Mouse (Mus musculus) CH12.LX (cell line): Measurements from ENCODE around the gene Dglucy. TPM values are rescaled to one million over a fixed set of nuclear protein-coding genes. Genes with fewer than 3 reads are reported as not detected.

Experiments used
- DNase-seq: peaks from one replicate; pipeline ENCODE4 v3.0.0-alpha.2; 2013; ENCODE audit errors: extremely low read depth
- H3K27ac ChIP-seq: 2 replicates; pipeline ENCODE4 v1.5.1; 2012; ENCODE audit warnings: low read depth, mild to moderate bottlenecking, control low read depth, moderate library complexity; ENCODE audit not compliant: insufficient read depth
- H3K27me3 ChIP-seq: replicated peaks from 2 replicates; pipeline ENCODE3; 2012; ENCODE audit warnings: inconsistent platforms
- H3K36me3 ChIP-seq, 2 experiments: replicated peaks in 1 of 2; 2 replicates each; pipeline versions ENCODE3 to v1.6.1; 2012; ENCODE audit warnings: inconsistent platforms in 1 of 2, low read length in 1 of 2, mild to moderate bottlenecking in 1 of 2, mixed read lengths in 1 of 2, moderate library complexity in 1 of 2; ENCODE audit not compliant: control insufficient read depth in 1 of 2, insufficient read depth in 1 of 2
- H3K4me1 ChIP-seq, 2 experiments: 2 replicates each; pipeline ENCODE4 v1.6.1; 2012; ENCODE audit warnings: inconsistent platforms in 1 of 2, moderate library complexity in 1 of 2; ENCODE audit not compliant: insufficient read depth in 2 of 2, control insufficient read depth in 1 of 2
- H3K4me2 ChIP-seq: 2 replicates; pipeline ENCODE4 v1.6.1; 2012; ENCODE audit warnings: low read depth, mild to moderate bottlenecking, control low read depth; ENCODE audit not compliant: poor library complexity, insufficient read depth, severe bottlenecking
- H3K4me3 ChIP-seq, 3 experiments: fragments of 150-350 bp in 1 of 3; sonication (generic) in 1 of 3; replicated peaks in 1 of 3; 2 replicates each; pipeline versions ENCODE3 to v1.5.1; 2011 to 2012; ENCODE audit warnings: low read depth in 2 of 3, low read length in 2 of 3, mild to moderate bottlenecking in 2 of 3, moderate library complexity in 2 of 3, control low read depth in 1 of 3, improper control_type of control experiment in 1 of 3, inconsistent platforms in 1 of 3, mixed read lengths in 1 of 3; ENCODE audit not compliant: poor library complexity in 1 of 3
- H3K79me2 ChIP-seq: replicated peaks from 2 replicates; pipeline ENCODE4 v1.6.1; 2012; ENCODE audit warnings: mild to moderate bottlenecking, moderate library complexity; ENCODE audit not compliant: control insufficient read depth, poor library complexity, insufficient read depth, severe bottlenecking; ENCODE audit errors: extremely low read depth
- H3K9ac ChIP-seq: 2 replicates; pipeline ENCODE4 v1.6.1; 2012; ENCODE audit warnings: low read depth, mild to moderate bottlenecking, control low read depth, moderate library complexity; ENCODE audit not compliant: insufficient read depth
- H3K9me3 ChIP-seq: replicated peaks from 2 replicates; pipeline ENCODE3; 2012; ENCODE audit warnings: low read length, inconsistent platforms, mixed read lengths
- CHD2 ChIP-seq: IDR thresholded peaks from 2 replicates; pipeline ENCODE4 v1.6.1; 2011; ENCODE audit warnings: low read length, improper control_type of control experiment
- CTCF ChIP-seq, 2 experiments: IDR thresholded peaks in 1 of 2; conservative IDR thresholded peaks in 1 of 2; 2 replicates each; pipeline ENCODE4 v1.5.1; 2011 to 2012; ENCODE audit warnings: low read depth in 2 of 2, low read length in 2 of 2, improper control_type of control experiment in 1 of 2, inconsistent platforms in 1 of 2, mild to moderate bottlenecking in 1 of 2, moderate library complexity in 1 of 2
- ELF1 ChIP-seq: IDR thresholded peaks from 2 replicates; pipeline ENCODE4 v1.6.1; 2014; ENCODE audit warnings: low read depth, mild to moderate bottlenecking, inconsistent platforms, low read length, improper control_type of control experiment
- ETS1 ChIP-seq: conservative IDR thresholded peaks from 2 replicates; pipeline ENCODE4 v1.6.1; 2012; ENCODE audit warnings: low read depth, mild to moderate bottlenecking, inconsistent platforms, low read length, improper control_type of control experiment, moderate library complexity
- HCFC1 ChIP-seq: IDR thresholded peaks from 2 replicates; pipeline ENCODE4 v1.6.1; 2012; ENCODE audit warnings: low read depth, mild to moderate bottlenecking, inconsistent platforms, low read length, improper control_type of control experiment
- KAT2A ChIP-seq: IDR thresholded peaks from 2 replicates; pipeline ENCODE4 v1.6.1; 2012; ENCODE audit warnings: low read length, improper control_type of control experiment, inconsistent platforms; ENCODE audit not compliant: insufficient replicate concordance
- MEF2A ChIP-seq: IDR thresholded peaks from 2 replicates; pipeline ENCODE4 v1.6.1; 2014; ENCODE audit warnings: low read depth, mild to moderate bottlenecking, inconsistent platforms, low read length, improper control_type of control experiment, borderline replicate concordance
- MXI1 ChIP-seq: IDR thresholded peaks from 2 replicates; pipeline ENCODE4 v1.6.1; 2011; ENCODE audit warnings: mild to moderate bottlenecking, low read depth, low read length, improper control_type of control experiment
- MYC ChIP-seq: IDR thresholded peaks from 2 replicates; pipeline ENCODE4 v1.6.1; 2011; ENCODE audit warnings: low read depth, mild to moderate bottlenecking, improper control_type of control experiment, low read length
- NRF1 ChIP-seq: IDR thresholded peaks from 2 replicates; pipeline ENCODE4 v1.6.1; 2014; ENCODE audit warnings: low read depth, mild to moderate bottlenecking, inconsistent platforms, low read length, improper control_type of control experiment, moderate library complexity
- RCOR1 ChIP-seq: conservative IDR thresholded peaks from 2 replicates; pipeline ENCODE4 v1.6.1; 2012; ENCODE audit warnings: low read depth, mild to moderate bottlenecking, inconsistent platforms, low read length, improper control_type of control experiment
- USF1 ChIP-seq: IDR thresholded peaks from 2 replicates; pipeline ENCODE4 v1.6.1; 2014; ENCODE audit warnings: low read depth, mild to moderate bottlenecking, inconsistent platforms, low read length, improper control_type of control experiment
- ZMIZ1 ChIP-seq: IDR thresholded peaks from 2 replicates; pipeline ENCODE4 v1.6.1; 2012; ENCODE audit warnings: low read depth, mild to moderate bottlenecking, inconsistent platforms, low read length, improper control_type of control experiment
- dilution Hi-C: fragments of 300-500 bp; cut with MboI; formaldehyde crosslinking; loops from 2 replicates; pipeline ENCODE4 v1.14.3; 2020; ENCODE audit warnings: low sequenced_read_pairs; ENCODE audit not compliant: extremely low pct_unique_long_range_greater_than_20kb, extremely low pct_ligation_motif_present
- in situ Hi-C: fragments of 300-500 bp; cut with MboI; formaldehyde crosslinking; loops from 3 replicates; pipeline ENCODE4 v1.14.3; 2019; ENCODE audit warnings: low sequenced_read_pairs, low pct_ligation_motif_present, low pct_unique_long_range_greater_than_20kb, mixed read lengths
- polyA plus RNA-seq: library from polyadenylated mRNA; unstranded; fragments of >175 nt; gene quantifications from 2 replicates; pipeline ENCODE4 v1.2.1, GENCODE M21; 2012; ENCODE audit warnings: low read depth; ENCODE audit not compliant: insufficient read length
- total RNA-seq, 2 experiments: library from RNA; depleted of rRNA; stranded (reverse); fragments of 300-350 nt in 1 of 2; fragments of >200 nt in 1 of 2; gene quantifications; 2 replicates each; pipeline ENCODE4 v1.2.3; 2012 to 2014

The Dglucy gene
- total and polyA plus RNA-seq, 3 experiments = 5.5 to 20.6 (median 10.1) TPM

DNA sequence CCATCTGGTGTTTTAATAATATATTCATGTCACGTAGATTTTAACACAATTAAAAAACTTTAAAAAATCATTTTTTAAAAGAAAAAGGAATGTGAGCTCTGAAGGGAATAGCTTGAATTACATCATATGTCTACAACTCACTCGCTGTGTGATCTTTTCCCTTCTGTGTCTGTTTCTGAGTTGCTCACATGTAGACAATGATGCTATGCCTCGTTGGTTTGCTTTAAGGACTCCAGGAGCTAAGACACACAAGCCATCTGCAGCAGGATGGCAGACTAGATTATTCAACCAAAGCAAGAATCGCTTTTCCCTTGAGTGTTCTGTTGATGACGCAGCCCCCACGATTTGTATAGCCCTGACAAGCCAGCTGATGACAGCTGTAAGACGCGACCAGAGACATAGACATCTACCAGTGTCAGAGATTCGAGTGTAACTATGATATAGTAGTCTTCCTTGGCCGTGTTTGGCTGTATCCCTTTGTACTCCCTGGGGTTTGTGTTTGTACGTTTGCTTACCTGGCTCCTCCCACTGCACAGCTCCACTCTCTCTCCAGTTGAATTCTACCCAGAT, 86.7 kb downstream of the Dglucy start:
- dilution Hi-C loops = no loop called here
- H3K9me3 ChIP-seq = peaks cover 8% of the 10 kb centered on the region
- H3K4me1 ChIP-seq = peaks cover 0 to 31% of the 10 kb centered on the region in 2 experiments; a peak in 2 of 4 replicates
- no peak overlapping the region for H3K27ac ChIP-seq
- TF ChIP-seq USF1 = no peak
- TF ChIP-seq ETS1 = peak; percentile 55
- H3K4me3 ChIP-seq = no peak overlapping the region
- DNase-seq = peak; percentile 72
- no peaks in the 10 kb centered on the region for H3K27me3 ChIP-seq
- in situ Hi-C loops = loop anchor here (5.0 to 10.0 kb wide), 2 partner anchors 47 to 169 kb away; no protein-coding TSS in a partner anchor
- no peak overlapping the region for H3K4me2 ChIP-seq
- H3K36me3 ChIP-seq = peaks cover 0 to 34% of the 10 kb centered on the region in 2 experiments
- no peak overlapping the region for H3K9ac ChIP-seq
- no peaks in the 10 kb centered on the region for H3K79me2 ChIP-seq

DNA sequence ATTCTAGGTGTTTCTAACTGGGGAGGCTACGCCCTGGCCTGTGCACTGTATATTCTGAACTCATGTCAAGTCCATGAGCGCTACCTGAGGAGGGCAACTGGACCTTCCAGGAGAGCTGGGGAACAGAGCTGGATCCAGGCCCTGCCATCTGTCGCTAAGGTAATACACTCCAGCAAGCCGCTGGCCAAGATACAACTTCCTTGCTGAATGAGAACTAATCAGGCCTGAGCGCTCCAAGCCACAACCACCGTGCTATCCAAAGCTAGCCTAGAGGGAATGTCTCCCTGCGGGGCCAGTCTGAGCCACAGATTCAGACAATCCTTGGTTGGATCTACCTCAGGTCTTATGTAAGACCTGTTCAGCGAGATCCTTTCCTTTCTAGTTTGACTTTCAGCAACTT, 88.2 kb downstream of the Dglucy start:
- no peak overlapping the region for H3K27ac ChIP-seq
- dilution Hi-C loops (no loop called here), in situ Hi-C loops (loop anchor here (5.0 to 10.0 kb wide), 2 partner anchors 45 to 168 kb away; no protein-coding TSS in a partner anchor)
- peaks cover 2 to 39% of the 10 kb centered on the region in 2 experiments; a peak in 3 of 4 replicates for H3K4me1 ChIP-seq
- H3K36me3 ChIP-seq = peaks cover 0 to 43% of the 10 kb centered on the region in 2 experiments
- TF ChIP-seq MEF2A = no peak
- no peak for TF ChIP-seq ZMIZ1
- TF ChIP-seq RCOR1 = no peak
- TF ChIP-seq KAT2A = no peak
- TF ChIP-seq CHD2 = no peak
- no peak for TF ChIP-seq NRF1
- no peak for TF ChIP-seq ELF1
- no peak for TF ChIP-seq HCFC1
- no peak for TF ChIP-seq MYC
- no peak for TF ChIP-seq CTCF (conservative IDR thresholded peaks at IDR 0.05 in 1 of 2, IDR thresholded peaks at IDR 0.05 in 1 of 2; ENCODE audit: low read depth in 2 of 2, low read length in 2 of 2)
- no peak for TF ChIP-seq MXI1
- no peaks in the 10 kb centered on the region for H3K79me2 ChIP-seq
- no peak overlapping the region for H3K4me2 ChIP-seq
- no peaks in the 10 kb centered on the region for H3K27me3 ChIP-seq
- no peak for DNase-seq
- no peak overlapping the region for H3K9ac ChIP-seq
- H3K4me3 ChIP-seq = no peak overlapping the region
- peaks cover 8% of the 10 kb centered on the region for H3K9me3 ChIP-seq
